Mouse (Mus musculus) inflammation-experienced regulatory T-cells, adult 6 months (primary cell): ENCODE data around the gene Dctn3. TPM values are rescaled to one million over a fixed set of nuclear protein-coding genes. Genes with fewer than 3 reads are reported as not detected.
"Not testable (repeated sequence)": the region's sequence is repeated elsewhere in the genome, so short reads cannot be mapped to it uniquely, and the experiment has no call there.

ENCODE experiments used
- ATAC-seq: one replicate; pipeline ENCODE4 v1.8.0; 2017
- polyA plus RNA-seq, 3 experiments: library from polyadenylated mRNA; unstranded; fragments of 100-300 nt; shearing (Covaris generic); gene quantifications; one replicate each; pipeline ENCODE4 v1.2.1; 2017

Dctn3 gene
- polyA plus RNA-seq, 3 experiments from 2014 or later = 88.8 to 122 (median 95.5) TPM

- not testable (repeated sequence) for ATAC-seq
Measured at GRCm38 (mm10) chr4:41696930-41697841, 25.8 kb downstream of the Dctn3 start, which contains the start of gene Cntfr. TSS of gene Cntfr (minus strand) at chr4:41697089.

GRCm38 (mm10) chr4:41696452-41696851 is 26.5 kb downstream of the Dctn3 start:
- not testable (repeated sequence) for ATAC-seq

GRCm38 (mm10) chr4:41695800-41696199 is 27.2 kb downstream of the Dctn3 start:
- ATAC-seq = not testable (repeated sequence)

GRCm38 (mm10) chr4:41693511-41693910 is 29.5 kb downstream of the Dctn3 start:
- ATAC-seq = not testable (repeated sequence)

GRCm38 (mm10) chr4:41690014-41690413 is 33.0 kb downstream of the Dctn3 start:
- not testable (repeated sequence) for ATAC-seq

GRCm38 (mm10) chr4:41688562-41688961 is 34.4 kb downstream of the Dctn3 start:
- ATAC-seq = not testable (repeated sequence)

GRCm38 (mm10) chr4:41685882-41686492 is 37.0 kb downstream of the Dctn3 start:
- ATAC-seq = not testable (repeated sequence)

GRCm38 (mm10) chr4:41684931-41685453 is 38.0 kb downstream of the Dctn3 start:
- ATAC-seq = not testable (repeated sequence)

- ATAC-seq = not testable (repeated sequence)
Measured at GRCm38 (mm10) chr4:41684131-41684930, 38.6 kb downstream of the Dctn3 start.

GRCm38 (mm10) chr4:41683303-41683702 is 39.7 kb downstream of the Dctn3 start:
- ATAC-seq = not testable (repeated sequence)

- no peak for ATAC-seq
Measured at GRCm38 (mm10) chr4:41682789-41683188, 40.2 kb downstream of the Dctn3 start.

GRCm38 (mm10) chr4:41681947-41682346 is 41.0 kb downstream of the Dctn3 start:
- ATAC-seq = no peak

- no peak for ATAC-seq
Measured at GRCm38 (mm10) chr4:41681176-41681575, 41.8 kb downstream of the Dctn3 start.

GRCm38 (mm10) chr4:41679291-41679690 is 43.7 kb downstream of the Dctn3 start:
- ATAC-seq = no peak

GRCm38 (mm10) chr4:41678863-41679262 is 44.1 kb downstream of the Dctn3 start:
- no peak for ATAC-seq

GRCm38 (mm10) chr4:41677006-41677629 is 45.9 kb downstream of the Dctn3 start:
- ATAC-seq = no peak

GRCm38 (mm10) chr4:41676248-41677005 is 46.5 kb downstream of the Dctn3 start:
- ATAC-seq = no peak

GRCm38 (mm10) chr4:41673186-41673585 is 49.8 kb downstream of the Dctn3 start:
- ATAC-seq = no peak

GRCm38 (mm10) chr4:41672522-41672963 is 50.4 kb downstream of the Dctn3 start:
- ATAC-seq = no peak

GRCm38 (mm10) chr4:41671963-41672480 is 50.9 kb downstream of the Dctn3 start:
- ATAC-seq = no peak

GRCm38 (mm10) chr4:41671500-41671899 is 51.5 kb downstream of the Dctn3 start:
- no peak for ATAC-seq
